Mouse (Mus musculus): Measurements from ENCODE around the gene Ptprr.

Ptprr gene

DNA sequence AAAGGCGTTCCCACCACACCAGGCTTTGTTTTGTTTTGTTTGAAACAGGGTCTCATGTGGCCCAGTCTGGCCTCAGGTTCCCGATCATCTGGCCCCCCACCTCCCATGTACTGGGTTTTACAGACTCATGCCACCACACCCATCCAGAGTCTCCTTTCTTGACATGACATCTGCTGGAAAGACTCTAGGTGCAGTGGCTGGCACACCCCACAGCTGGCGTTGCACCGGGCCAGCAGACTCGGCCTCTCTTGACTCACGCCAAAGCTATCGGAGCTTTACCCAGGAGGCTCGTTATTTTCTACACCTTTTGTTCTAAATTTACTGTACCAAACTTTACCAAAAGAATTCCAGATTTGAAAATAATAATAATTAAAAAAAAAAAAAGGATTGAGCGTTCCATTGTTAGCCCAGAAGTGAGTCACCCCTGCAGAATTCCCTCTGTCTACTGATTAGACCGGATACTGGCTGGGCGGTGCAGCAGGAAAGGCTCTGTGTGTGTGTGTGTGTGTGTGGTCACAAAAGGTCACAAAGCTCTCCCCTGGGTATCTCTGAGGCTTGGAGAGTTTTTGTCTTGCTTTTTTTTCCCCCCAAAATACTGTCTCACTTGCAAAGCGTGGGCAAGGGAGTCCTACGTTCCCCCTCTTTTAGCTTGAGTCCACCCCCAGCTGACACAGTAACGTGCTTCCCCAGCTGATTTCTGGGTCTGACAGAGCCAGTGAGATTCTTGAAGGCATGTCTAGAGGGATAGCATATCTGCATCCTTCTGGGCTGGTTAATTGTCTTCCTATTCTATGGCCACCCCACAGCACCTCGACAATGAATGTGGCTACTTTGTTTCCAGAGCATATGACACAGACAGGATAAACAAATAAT, 248.8 kb downstream of the Ptprr start:
- peak; percentile 25 for DNase-seq (ENCODE audit: low spot score)

DNA sequence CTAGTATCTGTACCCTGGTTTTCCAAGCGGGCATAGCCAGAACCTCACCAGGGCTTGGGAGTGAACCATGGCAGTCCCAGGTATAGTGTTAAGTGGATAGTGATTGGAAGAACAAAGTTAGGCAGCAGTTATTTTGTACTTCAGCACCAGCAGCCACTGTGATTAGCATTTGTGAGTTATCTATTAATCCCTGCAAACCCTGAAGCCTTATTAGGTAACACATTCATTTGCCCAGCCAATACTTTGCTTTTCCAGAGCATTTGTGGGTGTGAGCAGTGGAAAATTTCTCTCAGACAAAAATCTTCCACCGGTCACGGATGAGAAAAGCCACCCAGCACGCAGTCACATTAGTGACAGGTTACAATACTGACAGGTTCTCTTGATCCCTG, 249.4 kb downstream of the Ptprr start:
- no peak for DNase-seq (ENCODE audit: low spot score)

DNA sequence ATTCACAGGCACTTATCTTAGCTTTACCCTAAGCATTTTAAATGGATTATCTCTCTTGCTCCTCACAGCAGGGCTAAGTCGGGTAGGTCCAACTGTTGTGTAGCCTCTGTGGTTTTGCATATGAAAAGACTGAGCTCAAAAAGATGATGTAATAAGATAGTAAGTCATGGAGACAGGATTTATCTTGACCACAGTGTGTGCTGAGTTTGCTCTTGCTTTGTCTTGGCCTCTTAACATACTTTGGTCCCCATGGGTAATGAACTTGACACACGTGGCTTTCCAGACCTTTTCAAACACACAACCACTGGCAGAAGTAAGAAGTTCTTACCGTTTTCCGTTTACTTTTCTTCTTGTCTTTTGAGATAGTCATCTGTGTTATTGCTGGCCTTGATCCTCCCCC, 250.3 kb downstream of the Ptprr start:
- DNase-seq (ENCODE audit: low spot score) = no peak

DNA sequence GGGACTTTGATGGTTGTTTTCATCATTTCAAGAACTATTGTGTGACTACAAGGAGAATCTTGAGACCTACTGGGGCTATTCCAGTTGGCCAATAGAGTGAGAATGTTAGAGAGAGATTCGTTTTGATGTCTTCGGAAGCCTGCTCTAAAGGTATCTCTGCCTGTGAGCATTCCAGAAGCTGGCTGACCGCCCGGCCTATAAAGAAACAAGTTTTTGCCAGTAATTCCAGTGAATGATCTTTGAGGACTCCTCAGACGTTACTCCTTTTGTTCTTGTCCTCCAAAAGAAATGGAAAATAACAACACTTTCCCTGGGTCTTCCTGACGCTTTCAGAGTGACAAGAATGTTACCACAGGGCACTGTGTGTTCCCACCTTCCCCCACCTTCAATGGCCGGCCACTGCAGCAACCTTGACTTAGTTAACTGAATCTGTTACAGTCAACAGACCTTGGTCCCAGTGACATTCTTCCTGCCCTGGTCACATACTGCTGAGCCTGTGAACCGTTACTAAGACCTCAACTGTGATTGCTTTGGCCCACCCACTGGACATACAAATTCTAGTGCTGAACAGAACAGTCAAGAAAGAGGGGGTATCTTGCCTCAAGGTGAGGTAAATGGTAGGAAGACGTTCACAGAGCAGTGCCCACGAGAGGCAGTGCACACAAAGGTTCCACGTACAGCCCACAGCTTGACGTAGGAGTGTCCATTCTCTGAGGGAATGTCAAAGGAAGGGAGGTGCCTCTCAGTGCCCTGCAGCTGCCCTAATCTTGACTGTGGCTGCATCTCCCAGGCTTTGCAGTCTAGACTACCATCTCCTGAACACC, 252.8 kb downstream of the Ptprr start:
- no peak for DNase-seq (ENCODE audit: low spot score)

DNA sequence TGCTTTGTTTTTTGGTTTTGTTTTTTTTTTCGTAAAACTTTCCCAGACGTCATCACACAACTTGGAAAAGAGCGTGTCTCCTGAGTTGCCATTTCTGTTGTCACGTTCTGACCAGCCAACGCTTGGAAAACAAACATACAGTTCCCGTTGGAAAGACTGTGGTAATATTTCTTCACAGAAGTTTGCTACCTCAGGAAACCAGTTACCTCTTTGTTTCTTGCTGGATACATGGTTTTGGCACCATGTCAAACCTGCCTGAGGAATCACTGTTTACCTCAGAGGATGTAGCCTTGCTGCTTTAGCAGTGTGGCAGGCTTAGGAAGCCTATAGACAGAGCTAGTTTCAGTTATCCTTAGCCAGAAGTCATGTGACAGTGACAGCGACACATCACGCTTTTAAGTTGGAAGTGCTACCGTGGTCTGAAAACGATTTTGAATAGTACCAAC, 253.5 kb downstream of the Ptprr start:
- no peak for DNase-seq (ENCODE audit: low spot score)

DNA sequence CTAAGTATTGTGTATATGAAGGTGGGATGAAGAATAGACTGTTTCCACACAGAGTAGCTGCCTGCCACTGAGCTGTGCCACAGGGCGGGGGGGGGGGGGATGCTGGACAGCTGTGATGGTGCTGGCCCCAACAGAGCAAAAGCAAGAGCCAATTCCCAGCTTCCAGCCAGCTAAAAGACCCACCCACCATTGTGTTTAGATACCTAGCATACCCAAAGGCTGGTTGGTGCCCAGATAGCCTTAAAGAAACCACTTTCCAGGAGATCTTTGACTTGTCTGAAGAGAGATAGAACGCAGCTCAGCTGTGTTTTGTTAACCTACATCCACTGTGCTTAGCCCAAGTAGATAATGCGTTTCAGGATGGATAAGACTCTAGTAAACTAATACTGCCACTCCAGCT, 254.1 kb downstream of the Ptprr start:
- no peak for DNase-seq (ENCODE audit: low spot score)

DNA sequence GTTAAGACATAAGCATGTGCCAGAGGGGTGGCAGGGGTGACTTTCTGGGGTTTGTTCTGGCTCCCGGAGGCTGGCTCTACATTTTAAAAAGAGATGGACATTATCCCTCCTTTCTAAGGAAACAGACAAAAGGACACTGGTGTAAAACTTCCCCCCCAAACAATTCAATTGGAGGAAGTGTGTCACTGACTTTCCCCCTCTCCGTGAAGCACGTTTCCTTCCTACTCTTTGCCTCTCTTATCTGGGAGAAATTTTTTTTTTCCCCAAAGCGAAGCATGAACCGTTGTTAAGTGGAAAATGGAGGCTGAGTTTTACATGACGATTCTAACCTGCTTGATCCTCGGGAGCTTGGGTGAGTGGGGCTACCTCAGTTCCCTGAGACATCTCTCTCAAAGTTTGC, 257.3 kb downstream of the Ptprr start, which contains the start of gene Ptprb:
Gene Ptprb, plus strand, starts transcription at position 244 of the 400 bp plus-strand sequence.
- no peak for DNase-seq (ENCODE audit: low spot score)

DNA sequence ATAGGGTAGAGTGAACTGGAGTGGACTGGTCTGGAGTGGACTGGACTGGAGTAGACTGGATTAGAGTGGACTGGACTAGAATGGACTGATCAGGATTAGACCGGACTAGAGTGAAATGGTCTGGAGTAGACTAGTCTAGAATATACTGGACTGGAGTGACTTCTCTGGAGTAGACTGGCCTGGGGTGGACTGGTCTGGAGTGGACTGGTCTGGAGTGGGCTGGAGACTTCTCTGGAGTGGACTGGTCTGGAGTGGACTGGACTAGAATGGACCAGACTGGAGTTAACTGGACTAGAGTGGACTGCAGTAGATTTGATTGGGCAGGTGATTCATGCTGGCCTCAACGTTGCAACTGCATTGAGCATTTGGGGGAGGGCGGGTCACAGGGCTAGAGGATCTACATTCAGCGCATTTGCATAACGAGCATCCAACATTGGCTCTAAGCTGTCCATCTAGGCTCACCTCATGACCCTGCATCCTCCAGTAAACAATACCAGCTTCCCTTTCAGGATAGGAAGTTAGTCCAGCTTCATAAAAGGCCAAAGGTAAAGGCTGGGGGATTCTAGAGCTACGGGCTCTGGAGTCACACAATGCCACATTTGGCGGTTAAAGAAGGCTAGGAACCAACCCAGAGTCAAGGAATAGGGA, 268.8 kb downstream of the Ptprr start:
- no peak for DNase-seq (ENCODE audit: low spot score)

DNA sequence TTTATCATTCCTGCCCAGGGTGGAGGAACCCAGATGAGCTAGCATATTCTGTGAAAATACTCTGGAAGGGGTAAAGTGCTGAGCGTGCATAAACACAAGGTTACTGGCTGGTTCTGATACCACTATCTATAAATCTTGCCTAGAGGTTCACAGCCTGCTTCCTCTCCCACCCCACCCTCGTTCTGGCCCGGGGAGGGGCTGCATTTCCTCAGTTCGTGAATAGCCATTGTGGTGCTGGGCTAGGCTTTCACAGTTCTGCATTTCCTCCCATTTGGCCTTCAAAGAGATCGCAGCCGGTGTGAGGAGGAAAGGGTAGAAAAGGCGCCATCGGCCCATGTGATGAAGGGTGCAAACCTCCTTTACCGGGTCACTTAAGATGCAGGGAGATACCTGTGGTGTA, 270.1 kb downstream of the Ptprr start:
- DNase-seq (ENCODE audit: low spot score) = no peak

DNA sequence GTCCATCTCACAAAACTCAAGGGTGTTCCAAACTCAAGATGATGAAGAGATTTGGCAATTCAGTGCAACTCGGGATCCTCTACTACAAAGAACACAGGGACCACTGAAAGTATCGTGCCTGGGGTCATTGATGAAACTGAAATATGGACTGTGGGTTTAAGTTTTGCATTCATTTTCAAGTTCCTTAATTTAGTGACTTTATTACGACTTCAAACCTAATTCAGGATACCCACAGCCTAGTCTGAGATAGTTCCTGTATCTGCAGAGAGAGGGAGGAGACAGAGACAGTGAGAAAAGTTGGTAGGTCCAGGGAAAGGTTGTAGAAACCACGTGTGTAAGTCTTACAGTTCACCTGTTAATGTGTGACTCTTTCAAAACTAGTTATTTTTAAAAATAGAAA, 272.5 kb downstream of the Ptprr start:
- DNase-seq (ENCODE audit: low spot score) = no peak

DNA sequence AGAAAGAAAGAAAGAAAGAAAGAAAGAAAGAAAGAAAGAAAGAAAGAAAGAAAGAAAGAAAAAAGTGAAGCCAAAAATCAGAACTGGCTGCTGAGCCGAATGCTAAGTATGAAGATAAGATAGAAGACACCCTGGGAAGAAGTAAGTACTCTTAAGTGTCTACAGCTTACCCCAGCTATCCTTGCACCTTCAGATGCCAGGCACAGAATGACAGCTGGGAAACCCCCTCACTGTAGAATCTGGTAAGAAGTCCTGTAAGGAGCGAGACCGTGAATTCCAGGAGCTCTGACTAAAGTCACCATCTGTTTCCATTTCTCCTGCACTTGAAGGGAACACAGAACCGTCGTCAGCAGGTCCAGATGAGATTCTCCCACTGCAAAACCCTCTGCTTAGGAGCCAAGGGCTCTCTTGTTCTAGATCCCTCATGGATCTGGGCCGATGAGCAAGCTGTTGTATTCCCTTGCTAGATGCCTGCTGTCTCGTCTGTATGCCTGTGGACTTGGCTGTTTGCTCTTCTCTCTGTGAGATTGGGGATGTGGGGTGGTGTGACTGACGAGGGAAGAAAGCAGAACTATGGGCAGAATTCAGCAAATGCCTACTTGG, 273.2 kb downstream of the Ptprr start:
- DNase-seq (ENCODE audit: low spot score) = no peak

DNA sequence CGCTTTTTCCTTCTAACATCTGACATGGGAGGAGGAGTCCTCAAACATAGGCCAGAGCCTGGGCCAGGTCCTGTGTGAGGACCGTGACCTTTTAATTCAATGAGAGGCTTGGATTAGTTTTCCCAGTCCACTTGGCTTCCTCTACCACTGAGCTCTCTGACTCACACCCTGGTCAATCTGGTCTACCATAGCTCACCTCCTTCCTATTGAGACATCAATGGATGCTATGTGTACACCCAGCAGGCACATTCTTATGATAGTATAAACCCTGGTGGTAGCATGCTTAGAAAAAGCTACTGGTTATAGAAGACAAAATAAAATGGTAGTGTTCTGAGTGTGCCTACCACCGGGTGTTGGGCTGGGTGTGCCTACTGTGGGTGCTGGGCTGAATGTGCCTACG, 278.4 kb downstream of the Ptprr start:
- DNase-seq (ENCODE audit: low spot score) = no peak

DNA sequence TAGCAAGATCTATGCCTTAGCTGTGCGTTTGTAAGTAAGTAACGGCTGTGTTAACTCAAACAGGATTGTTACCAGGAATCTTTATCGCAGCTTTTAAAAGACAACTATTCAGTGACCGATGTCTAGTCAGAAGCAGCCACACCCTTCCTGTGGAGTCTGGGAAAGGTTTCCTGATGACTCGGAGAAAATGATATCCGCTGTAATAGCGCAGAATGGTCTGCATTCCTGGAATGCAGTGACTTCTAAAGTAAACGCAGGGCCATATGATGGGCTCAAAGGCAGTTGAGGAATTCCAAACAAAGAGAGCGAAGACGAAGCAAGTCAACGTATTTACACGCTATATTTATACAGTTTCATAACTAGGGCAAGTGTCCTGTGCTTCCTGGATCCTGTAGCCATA, 279.8 kb downstream of the Ptprr start:
- DNase-seq (ENCODE audit: low spot score) = no peak

DNA sequence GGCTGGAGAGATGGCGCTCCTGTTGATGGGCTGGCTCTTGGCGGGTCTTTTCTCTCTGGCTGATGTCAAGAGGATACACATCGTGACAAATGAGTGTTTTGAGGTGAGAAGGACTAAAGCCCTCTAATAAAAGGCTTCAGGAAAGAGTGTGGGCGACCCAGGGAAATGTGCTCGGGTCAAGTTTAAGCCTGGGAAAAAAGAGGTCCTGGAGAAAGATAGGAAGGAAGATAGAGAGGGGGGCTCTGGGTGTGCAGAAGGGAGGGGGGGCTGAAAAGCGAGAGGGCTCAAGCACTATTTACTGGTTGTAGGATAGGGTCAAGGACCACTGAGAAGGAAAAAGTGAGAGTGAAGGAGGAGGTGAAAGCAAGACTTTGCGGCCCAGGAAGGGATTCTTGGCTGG, 282.8 kb downstream of the Ptprr start:
- no peak for DNase-seq (ENCODE audit: low spot score)

DNA sequence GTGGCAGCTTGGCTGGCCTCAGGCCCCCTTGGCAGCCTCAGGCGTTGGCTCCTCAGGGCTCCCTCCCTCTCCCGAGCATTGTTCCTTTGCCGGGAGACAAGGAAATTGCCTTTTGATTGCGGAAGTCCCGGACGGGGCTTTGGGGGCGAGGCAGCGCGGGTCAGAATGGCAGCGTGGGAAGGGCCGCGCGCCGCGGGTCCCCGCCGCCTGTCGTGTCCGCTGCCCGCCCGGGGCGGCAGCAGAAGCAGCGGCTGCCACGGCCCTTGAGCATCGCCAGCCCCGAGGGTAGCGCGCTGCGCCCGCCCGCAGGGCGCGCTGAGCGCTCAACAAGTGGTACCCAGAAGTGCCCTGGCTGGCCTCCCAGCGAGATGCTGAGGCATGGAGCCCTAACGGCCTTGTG, 283.2 kb downstream of the Ptprr start:
- no peak for DNase-seq (ENCODE audit: low spot score)

DNA sequence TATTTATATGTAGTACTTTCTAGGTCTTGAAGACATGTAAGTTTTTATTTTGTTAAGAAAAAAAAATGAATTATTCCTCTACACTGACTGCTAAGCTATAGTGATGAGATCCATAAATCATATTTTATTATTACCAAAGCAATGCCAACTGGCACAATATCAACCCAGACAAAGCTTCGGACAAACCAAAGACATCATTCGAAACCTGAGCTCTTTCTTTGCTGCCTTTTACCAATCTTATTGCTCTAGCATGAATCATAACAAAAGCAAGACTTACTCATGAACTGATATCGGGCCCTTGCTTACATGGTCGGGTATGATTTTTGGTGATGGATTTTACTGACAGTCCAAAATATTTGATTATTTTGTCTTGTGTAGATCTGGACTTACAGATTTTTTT, 286.3 kb downstream of the Ptprr start:
- no peak for DNase-seq (ENCODE audit: low spot score)

DNA sequence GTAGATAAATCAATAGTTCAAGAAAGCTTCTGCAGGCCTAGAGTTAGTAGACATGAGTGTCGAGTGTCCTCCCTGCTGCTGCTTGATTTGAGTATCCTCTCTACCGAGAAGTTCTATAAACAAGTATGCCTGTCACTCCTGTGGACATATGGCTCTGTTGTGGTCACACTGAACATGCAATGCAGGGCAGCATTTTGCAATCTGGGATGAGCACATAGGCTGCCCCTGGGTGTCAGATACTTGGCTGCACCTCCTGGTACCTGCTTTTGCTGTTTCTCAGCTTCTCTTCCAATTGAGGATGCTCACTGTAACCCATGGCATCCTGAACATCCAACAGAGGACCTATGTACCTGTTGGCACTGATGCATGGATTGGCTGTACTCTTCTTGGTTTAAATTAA, 291.4 kb downstream of the Ptprr start:
- DNase-seq (ENCODE audit: low spot score) = no peak

DNA sequence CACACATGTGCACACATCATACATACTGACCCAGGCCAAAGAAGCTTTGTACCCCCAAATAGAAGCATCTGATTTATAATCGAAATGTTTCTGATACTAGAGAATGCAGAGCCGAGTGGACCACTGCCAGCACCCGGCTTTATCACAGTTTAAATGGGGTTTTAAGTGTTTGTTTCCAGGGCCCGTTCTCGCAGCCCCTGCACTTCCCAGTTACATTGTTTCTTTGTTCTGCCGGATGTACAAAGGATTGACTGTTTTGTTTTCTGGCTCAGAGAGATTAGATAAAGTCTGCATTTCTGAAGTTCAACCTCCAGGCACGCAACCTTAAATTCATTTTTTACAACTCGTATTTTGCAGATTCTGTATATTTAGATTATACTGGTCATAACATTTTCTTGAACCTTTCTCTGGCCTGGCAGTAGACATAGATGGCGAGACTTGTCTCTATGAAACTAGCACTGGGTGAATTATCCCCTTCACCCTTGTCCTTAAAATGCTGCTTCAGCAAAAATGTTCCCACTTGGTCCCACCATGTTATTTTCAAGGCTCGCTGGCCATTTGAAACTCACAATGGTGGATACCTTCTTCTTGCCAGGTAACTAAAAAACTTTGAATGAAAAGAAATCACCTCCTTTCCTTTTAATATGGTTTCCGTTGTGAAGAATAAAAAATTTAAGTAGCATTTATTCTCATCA, 292.6 kb downstream of the Ptprr start:
- no peak for DNase-seq (ENCODE audit: low spot score)

DNA sequence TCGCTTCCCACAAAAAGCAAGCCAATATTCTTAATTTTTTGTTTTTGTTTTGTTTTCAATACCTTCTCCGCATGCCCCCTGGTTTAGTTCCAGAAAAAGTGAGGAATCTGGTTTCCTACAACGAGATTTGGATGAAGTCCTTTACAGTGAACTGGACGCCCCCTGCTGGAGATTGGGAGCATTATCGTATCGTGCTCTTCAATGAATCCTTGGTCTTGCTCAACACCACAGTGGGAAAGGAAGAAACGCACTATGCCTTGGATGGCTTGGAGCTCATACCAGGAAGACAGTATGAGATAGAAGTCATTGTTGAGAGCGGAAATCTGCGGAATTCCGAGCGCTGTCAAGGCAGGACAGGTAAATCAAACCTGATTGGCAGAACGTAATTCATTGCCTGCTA, 301.2 kb downstream of the Ptprr start:
- peak; percentile 91 for DNase-seq (ENCODE audit: low spot score)
